Mouse (Mus musculus) liver, postnatal 0 days (tissue): Measurements from ENCODE around the gene Itga1.

Experiments
- CTCF ChIP-seq: sonication (generic); IDR thresholded peaks from 2 replicates; pipeline ENCODE4 v1.5.1; 2016; ENCODE audit warnings: antibody characterized with exemption, low read depth
- EP300 ChIP-seq: IDR thresholded peaks from 2 replicates; pipeline ENCODE4 v1.6.1; 2016; ENCODE audit warnings: antibody characterized with exemption, low read depth, mild to moderate bottlenecking

GRCm38 (mm10) chr13:115126534-115126933 lies 24.8 kb upstream of the Itga1 start:
- TF ChIP-seq CTCF, result no peak
- no peak for TF ChIP-seq EP300
